Mouse (Mus musculus): Measurements from ENCODE around the gene Pid1. TPM values are rescaled to one million over a fixed set of nuclear protein-coding genes. Genes with fewer than 3 reads are reported as not detected.
"Not testable (repeated sequence)": the region's sequence is repeated elsewhere in the genome, so short reads cannot be mapped to it uniquely, and the experiment has no call there.

Pid1 gene
- total RNA-seq, 2 experiments from 2014 or later: 0.21 to 5.3 TPM

GRCm38 (mm10) chr1:84361389-84361788, 2.6 kb downstream of the Pid1 start:
- no peak for ATAC-seq (replicated peaks; ENCODE audit: poor library complexity, severe bottlenecking)

- peak; percentile 72 for ATAC-seq (replicated peaks; ENCODE audit: poor library complexity, severe bottlenecking)
Observed at GRCm38 (mm10) chr1:84359611-84360500, 4.1 kb downstream of the Pid1 start.

DNA sequence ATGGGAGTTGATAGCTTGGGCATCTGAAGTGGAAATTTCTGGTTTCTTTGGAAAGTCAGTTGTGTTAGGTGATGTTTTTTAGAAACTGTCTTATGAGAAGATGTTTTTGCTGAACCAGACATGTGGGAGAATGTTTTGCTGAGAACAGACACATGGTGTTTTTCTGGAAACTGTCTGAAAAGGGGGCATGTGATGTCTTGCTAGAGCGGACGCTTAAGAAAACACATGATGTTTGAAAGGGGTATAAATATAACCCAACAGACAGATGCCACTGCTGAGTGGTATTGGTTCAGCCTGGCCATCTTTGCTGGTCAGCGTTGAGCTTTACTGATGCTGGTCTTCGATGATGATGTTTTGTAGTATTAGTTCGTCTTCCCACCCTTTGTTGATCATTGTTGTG, 6.8 kb downstream of the Pid1 start:
- no peak for ATAC-seq (replicated peaks; ENCODE audit: poor library complexity, severe bottlenecking)

DNA sequence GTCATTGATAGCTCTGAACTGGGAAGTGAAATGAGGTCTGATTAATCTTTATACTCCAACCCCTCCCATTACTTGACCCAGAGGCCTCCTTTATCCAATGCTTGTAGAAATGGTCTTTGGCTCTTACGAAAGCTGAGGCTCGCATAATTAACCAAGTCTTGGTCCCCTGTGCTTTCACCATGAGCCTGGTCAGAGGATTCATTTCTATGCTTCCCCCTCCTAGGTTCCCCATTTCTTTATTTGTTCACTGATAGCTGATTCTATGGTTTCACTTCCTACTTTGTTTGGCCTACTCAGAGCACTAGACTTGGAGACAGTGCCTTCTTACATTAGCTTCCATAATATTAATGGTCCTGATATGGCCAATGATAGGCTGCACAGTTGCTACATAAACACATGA, 13.7 kb downstream of the Pid1 start:
- ATAC-seq (replicated peaks; ENCODE audit: poor library complexity, severe bottlenecking): peak; percentile 100

DNA sequence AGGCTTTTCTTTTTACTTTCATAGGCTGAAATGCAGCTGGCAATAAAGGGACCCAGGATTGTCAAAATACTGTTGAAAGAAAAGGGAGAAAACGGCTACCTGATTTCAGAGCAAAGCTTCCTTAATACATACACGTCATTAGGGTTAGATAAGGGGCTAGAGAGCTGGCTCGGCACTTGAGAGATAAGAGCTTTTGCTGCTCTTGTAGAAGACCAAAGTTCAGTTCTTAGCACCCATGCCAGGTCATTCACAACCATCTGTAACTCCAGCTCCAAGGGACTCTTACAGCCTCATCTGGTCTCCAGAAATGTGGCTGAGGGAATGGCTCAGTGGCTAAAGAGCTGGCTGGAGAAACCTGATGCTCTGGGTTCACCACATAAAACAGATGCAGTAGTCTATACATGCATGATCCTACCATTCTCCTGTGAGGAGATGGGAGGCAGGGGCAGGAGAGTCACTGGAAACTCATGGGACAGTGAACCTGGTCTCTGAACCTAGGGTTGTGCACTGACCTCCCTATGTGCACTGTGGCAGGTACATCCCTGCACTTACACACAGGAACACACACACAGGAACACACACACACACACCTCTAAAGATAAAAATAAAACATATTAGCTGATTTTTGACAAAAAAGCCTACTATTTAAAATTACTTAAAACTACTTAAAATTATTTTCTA, 16.0 kb downstream of the Pid1 start:
- no peak for ATAC-seq (replicated peaks; ENCODE audit: poor library complexity, severe bottlenecking)

DNA sequence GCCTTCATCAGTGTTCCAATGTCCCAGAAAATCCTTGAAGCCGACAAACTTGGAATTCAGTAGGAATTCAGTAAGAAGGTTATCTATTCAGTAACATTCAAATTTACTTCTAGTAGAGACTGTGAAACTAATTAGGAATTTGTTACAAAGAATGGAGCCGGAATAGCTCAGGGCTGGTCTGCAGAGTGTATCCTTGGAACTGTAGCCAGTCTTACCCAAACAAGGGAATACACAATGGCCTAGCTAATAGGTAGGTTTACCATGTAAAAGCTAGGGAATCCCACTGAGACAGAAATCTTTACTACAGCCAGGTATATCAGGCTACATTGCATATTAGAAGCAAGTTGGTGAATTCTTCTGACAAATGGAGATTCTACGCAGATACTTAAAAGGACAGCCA, 31.2 kb downstream of the Pid1 start:
- not testable (repeated sequence) for ATAC-seq (replicated peaks; ENCODE audit: poor library complexity, severe bottlenecking)

- ATAC-seq (replicated peaks; ENCODE audit: poor library complexity, severe bottlenecking): not testable (repeated sequence)
Observed at GRCm38 (mm10) chr1:84331861-84332260, 32.1 kb downstream of the Pid1 start.

DNA sequence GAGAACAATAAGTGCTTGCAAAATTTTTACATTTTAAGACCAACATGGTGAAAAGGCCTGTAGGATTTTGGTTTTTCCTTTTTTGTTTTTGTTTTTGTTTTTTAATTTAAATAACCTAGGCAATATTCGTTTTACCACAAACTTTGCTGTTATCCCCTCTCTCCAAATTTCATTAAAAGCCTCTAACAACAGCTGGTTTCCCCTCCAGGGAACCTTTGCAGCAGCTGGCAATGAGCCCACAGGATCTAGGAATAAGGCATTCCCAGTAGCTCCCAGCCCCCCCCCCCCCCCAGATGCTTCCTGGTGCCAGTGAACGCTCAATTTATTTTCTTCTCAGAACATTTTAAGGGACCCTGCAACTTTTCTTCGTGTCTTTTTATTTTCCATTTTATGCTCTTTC, 38.7 kb downstream of the Pid1 start:
- no peak for ATAC-seq (replicated peaks; ENCODE audit: poor library complexity, severe bottlenecking)

DNA sequence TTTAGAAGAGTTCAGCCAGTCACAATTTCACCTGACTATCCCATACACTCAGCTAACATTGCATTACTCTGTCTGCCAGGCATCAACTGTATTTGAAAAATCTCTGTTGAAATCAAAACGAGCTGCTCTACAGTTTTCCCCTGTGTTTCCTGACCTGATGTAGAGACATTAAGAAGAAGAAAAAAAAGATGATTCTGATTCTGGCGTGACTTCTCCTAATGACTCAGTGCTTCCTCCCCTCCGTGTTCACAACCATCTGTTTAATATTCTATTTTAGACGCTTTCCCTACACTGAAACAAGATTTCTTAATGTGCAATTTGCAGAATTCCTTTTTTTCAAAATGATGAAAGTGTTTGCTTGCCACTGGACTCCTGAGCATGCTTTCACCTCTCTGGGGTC, 42.7 kb downstream of the Pid1 start:
- peak; percentile 40 for ATAC-seq (replicated peaks; ENCODE audit: poor library complexity, severe bottlenecking)

DNA sequence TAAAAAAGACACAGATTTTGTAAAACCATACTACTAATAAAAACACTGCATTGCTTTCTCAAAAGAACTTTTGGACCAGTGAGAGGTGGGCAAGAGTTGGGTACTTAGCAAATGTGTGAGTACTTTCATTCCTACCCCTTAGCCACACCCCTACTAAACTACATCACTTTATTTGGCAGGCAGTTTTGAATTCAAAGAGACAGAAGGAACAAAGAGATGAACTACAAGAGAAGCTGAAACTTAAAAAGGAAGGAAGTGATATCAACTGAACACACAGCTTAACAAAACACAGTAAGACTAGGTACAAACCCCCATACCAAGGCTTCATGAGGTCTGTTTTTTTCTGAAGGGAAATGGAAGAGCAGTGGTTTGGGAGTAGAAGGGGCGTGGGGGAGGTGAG, 45.4 kb downstream of the Pid1 start:
- ATAC-seq (replicated peaks; ENCODE audit: poor library complexity, severe bottlenecking): peak; percentile 36

GRCm38 (mm10) chr1:84317827-84318226, 46.2 kb downstream of the Pid1 start:
- peak; percentile 83 for ATAC-seq (replicated peaks; ENCODE audit: poor library complexity, severe bottlenecking)

- ATAC-seq (replicated peaks; ENCODE audit: poor library complexity, severe bottlenecking): no peak
Observed at GRCm38 (mm10) chr1:84309966-84310460, 54.0 kb downstream of the Pid1 start.

DNA sequence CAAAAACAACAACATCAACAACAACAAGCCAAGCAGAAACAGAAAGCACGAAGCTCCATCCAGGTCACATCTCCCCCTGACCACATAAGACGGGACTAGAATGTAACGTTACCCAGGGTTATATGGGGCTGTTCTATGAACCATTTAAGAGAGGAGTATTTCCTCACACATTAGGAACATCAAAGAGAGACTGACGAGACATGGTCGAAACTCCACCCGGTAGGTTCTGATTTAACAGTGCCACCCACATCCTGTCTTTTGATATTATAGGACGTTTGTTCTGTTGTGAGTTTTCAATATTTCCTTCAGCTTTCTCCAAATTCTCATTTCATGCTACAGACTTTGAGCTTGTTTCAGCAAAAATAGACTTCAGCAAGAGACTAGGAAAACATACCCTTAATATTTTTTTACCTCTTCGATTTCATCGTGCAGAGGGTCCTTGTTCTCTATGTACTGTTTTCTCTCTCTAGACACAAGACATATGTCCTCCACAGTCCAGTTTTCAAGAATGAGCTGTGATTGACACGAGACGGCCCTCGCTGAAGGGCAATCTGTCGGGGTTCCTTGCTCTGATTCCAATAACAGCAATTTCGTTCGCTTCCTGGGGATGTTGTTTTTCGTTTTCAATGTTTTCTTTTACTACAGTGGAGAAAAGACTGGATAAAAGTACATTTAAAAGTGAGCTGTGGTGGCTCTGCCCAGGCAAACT, 58.1 kb downstream of the Pid1 start:
- ATAC-seq (replicated peaks; ENCODE audit: poor library complexity, severe bottlenecking): no peak

- ATAC-seq (replicated peaks; ENCODE audit: poor library complexity, severe bottlenecking): peak; percentile 100
Observed at GRCm38 (mm10) chr1:84302788-84303187, 61.2 kb downstream of the Pid1 start.

DNA sequence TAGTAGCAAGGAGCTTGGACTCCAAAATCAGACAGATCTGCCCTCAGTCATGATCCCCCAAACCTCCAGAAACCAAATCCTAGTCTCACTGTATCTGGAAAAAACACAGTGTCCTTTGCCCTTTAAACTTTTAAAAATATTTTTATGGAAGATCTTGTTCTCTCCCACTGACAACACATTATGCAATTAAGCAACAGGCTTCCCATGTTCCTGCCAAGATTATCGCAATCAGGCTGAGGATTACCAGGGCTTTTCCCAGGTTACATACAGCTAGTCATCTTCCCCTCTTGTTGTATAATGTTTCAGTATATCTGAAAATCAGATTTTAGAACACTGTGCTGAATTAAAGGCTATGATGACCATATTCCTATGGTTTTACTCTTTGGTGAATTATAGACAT, 64.3 kb downstream of the Pid1 start:
- ATAC-seq (replicated peaks; ENCODE audit: poor library complexity, severe bottlenecking): no peak

DNA sequence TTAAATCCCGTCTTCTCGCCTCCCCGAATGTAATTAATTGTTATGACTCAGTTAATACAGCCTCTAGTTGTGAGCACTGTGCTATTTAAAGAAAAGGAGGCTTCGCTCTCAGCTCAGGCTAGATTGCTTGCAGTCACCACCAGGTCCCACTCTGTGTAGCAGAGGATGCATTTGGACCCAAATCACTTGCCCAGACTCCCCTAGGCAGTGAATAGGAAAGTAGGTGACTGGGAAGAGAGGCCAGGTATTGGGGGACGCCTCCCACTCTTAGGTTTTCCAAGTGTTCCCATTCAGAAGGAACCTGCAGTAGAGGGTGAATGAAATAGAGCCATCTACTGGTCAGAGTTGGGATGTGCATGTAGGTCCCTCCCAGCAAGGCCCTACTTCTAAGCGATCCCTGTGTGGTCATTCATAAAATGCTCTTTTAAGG, 77.3 kb downstream of the Pid1 start:
- ATAC-seq (replicated peaks; ENCODE audit: poor library complexity, severe bottlenecking): peak; percentile 66

GRCm38 (mm10) chr1:84285620-84286019, 78.4 kb downstream of the Pid1 start:
- ATAC-seq (replicated peaks; ENCODE audit: poor library complexity, severe bottlenecking): no peak

DNA sequence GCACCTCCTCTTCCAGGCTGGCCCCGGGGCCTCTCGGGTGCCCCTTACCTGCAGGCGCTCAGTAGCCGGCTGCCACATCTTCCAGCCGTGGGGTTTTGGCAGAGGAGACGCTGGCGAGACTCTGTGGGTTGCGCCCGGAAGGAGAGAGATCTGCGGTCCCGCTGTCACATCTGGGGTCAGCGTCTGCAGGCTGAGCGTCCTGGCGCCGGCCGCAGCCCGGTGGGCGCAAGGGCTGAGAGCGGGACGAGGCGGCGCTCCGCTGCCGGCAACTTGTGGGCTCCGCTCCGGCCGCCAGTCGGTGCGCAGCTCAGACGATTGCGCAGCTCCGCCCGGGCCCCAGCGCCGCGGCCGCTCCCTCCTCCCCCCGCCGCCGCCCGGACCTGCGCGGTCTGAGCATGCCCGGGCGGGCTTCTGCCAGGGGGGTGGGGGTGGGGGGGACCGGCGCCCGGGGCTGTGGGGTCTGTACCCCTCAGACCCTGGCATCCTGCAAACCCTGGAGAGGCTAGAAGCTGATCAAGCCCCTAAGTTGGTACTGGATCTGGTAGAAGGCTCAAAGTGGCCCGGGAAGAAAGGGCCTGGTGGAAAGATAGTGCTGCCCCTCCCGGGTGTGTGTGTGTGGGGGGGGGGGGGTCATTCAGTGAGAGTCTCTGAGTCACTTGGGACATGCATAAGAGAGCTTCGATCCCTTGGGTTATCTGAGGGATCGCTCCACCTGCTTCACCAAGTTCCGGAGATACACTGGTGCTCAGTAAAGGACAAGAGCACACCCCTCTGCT, 79.5 kb downstream of the Pid1 start:
- ATAC-seq (replicated peaks; ENCODE audit: poor library complexity, severe bottlenecking): peak; percentile 71

GRCm38 (mm10) chr1:84283119-84283518, 80.9 kb downstream of the Pid1 start:
- no peak for ATAC-seq (replicated peaks; ENCODE audit: poor library complexity, severe bottlenecking)

- ATAC-seq (replicated peaks; ENCODE audit: poor library complexity, severe bottlenecking): no peak
Observed at GRCm38 (mm10) chr1:84280171-84280570, 83.8 kb downstream of the Pid1 start.
